Mouse (Mus musculus) macrophage (primary cell): ENCODE data around the gene Fam209. TPM values are rescaled to one million over a fixed set of nuclear protein-coding genes. Genes with fewer than 3 reads are reported as not detected.

ENCODE experiments used
- H3K27ac ChIP-seq: fragments of 350-480 bp; formaldehyde crosslinking; 2 replicates; pipeline ENCODE4 v1.9.0; 2021
- H3K36me3 ChIP-seq: fragments of 350-480 bp; formaldehyde crosslinking; 2 replicates; pipeline ENCODE4 v1.9.0; 2021; ENCODE audit errors: inconsistent target
- H3K4me3 ChIP-seq: fragments of 350-480 bp; formaldehyde crosslinking; 2 replicates; pipeline ENCODE4 v1.9.0; 2021; ENCODE audit errors: inconsistent target
- H3K79me2 ChIP-seq: fragments of 350-480 bp; formaldehyde crosslinking; 2 replicates; pipeline ENCODE4 v1.9.0; 2021; ENCODE audit errors: inconsistent target
- WGBS: methylation state at CpG from one replicate; pipeline ENCODE4 v1.1.7; 2026; ENCODE audit warnings: inconsistent platforms; ENCODE audit not compliant: missing documents; 5-methylcytosine and 5-hydroxymethylcytosine counted together
- polyA plus RNA-seq: library from polyadenylated mRNA; stranded (reverse); fragments of 250-400 nt; gene quantifications from 3 replicates; pipeline ENCODE4 v1.2.4, GENCODE M21; 2018; ENCODE audit warnings: inconsistent platforms

Gene Fam209
- polyA plus RNA-seq, 1 experiment from 2014 or later = 0.76 TPM

GRCm38 (mm10) chr2:172462813-172463212 lies 9.5 kb upstream of the Fam209 start:
- no peak overlapping the region for H3K27ac ChIP-seq
- no peak overlapping the region for H3K4me3 ChIP-seq
- H3K36me3 ChIP-seq = peaks cover 88% of the 10 kb centered on the region
- H3K79me2 ChIP-seq = peaks cover 16% of the 10 kb centered on the region; the same call in 1 of the 2 replicates
- 97% methylated on average over 4 of the region's 4 CpGs for WGBS

DNA sequence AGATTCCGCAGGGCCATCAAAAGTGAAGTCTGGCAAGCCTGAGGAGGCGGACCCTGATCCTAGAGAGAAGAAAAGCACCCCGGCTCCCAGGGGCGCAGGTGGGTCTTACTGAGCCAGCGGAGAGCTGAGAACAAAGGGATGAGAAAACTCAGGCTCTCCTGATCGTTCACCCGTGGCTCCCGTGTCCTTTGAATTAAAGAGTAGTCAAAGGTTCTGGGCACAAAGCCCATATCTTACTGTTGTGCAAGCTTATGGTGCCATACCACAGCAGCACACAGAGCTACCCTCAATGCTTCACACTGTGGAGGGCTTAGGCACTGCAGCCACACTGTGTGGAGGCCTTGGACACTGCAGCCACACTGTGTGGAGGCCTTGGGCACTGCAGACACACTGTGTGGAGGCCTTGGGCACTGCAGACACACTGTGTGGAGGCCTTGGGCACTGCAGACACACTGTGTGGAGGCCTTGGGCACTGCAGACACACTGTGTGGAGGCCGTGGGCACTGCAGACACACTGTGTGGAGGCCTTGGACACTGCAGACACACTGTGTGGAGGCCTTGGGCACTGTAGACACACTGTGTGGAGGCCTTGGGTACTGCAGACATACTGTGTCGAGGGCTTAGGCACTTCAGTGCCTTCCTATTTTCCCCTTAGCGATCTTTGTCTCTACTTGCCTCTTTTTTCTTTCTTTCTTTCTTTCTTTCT lies 5.7 kb upstream of the Fam209 start:
- WGBS = 92% methylated on average over 11 of the region's 11 CpGs
- H3K27ac ChIP-seq = no peak overlapping the region

GRCm38 (mm10) chr2:172467206-172467605 lies 5.1 kb upstream of the Fam209 start:
- Histone ChIP-seq H3K4me3 (no peak overlapping the region), H3K79me2 (no peaks in the 10 kb centered on the region), H3K36me3 (peaks cover 78% of the 10 kb centered on the region), H3K27ac (0 out of 2 replicates have a peak overlapping the region, but pooled peaks have one; percentile 4)
- WGBS = 81% methylated on average over 4 of the region's 5 CpGs

More for the DNA sequence above, 5.7 kb upstream of the Fam209 start:
- Histone ChIP-seq H3K36me3 (peaks cover 84% of the 10 kb centered on the region), H3K4me3 (no peak overlapping the region), H3K79me2 (no peaks in the 10 kb centered on the region)

GRCm38 (mm10) chr2:172468346-172468819 lies 3.9 kb upstream of the Fam209 start:
- Histone ChIP-seq H3K4me3 (no peak overlapping the region), H3K36me3 (peaks cover 66% of the 10 kb centered on the region), H3K27ac (no peak overlapping the region), H3K79me2 (no peaks in the 10 kb centered on the region)
- WGBS = 97% methylated on average over 11 of the region's 11 CpGs

GRCm38 (mm10) chr2:172473591-172473990 lies 1.3 kb downstream of the Fam209 start:
- 81% methylated on average over 8 of the region's 8 CpGs for WGBS
- Histone ChIP-seq H3K27ac (no peak overlapping the region), H3K36me3 (peaks cover 16% of the 10 kb centered on the region), H3K4me3 (no peak overlapping the region), H3K79me2 (no peaks in the 10 kb centered on the region)

- Histone ChIP-seq H3K79me2 (no peaks in the 10 kb centered on the region), H3K36me3 (peaks cover 2% of the 10 kb centered on the region), H3K27ac (no peak overlapping the region), H3K4me3 (no peak overlapping the region)
- 34% methylated on average over 6 of the region's 6 CpGs for WGBS
These were observed 2.6 kb downstream of the Fam209 start for GRCm38 (mm10) chr2:172474970-172475369.

GRCm38 (mm10) chr2:172476707-172477260 lies 4.5 kb downstream of the Fam209 start:
- H3K4me3 ChIP-seq = no peak overlapping the region
- 28% methylated on average over 10 of the region's 10 CpGs for WGBS
- no peaks in the 10 kb centered on the region for H3K79me2 ChIP-seq
- no peaks in the 10 kb centered on the region for H3K36me3 ChIP-seq
- no peak overlapping the region for H3K27ac ChIP-seq

GRCm38 (mm10) chr2:172477350-172477749 lies 5.0 kb downstream of the Fam209 start:
- 51% methylated on average over 3 of the region's 3 CpGs for WGBS
- H3K4me3 ChIP-seq = no peak overlapping the region
- H3K36me3 ChIP-seq = no peaks in the 10 kb centered on the region
- H3K27ac ChIP-seq = no peak overlapping the region
- H3K79me2 ChIP-seq = no peaks in the 10 kb centered on the region

DNA sequence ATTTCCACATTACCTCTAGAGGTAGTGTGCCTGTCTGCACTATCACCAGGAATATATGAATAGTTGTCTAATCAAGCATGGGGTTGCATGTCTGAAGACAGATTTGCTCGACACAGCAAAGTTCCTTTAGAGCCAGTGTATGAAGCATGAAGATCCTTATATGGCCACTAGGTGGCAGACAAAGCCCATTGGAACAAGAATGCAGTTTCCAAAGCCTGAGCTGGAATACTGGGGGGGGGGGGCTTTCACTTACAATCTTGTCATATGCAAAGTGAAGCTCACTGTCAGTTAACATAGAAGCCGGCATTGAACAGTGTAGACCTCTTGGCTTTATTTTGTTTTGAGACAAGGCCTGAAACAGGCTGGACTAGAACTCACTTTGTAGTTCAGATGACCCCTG lies 5.5 kb downstream of the Fam209 start:
- H3K27ac ChIP-seq = no peak overlapping the region
- no peaks in the 10 kb centered on the region for H3K79me2 ChIP-seq
- H3K36me3 ChIP-seq = no peaks in the 10 kb centered on the region
- 5% methylated on average over 2 of the region's 2 CpGs for WGBS
- no peak overlapping the region for H3K4me3 ChIP-seq

- H3K27ac ChIP-seq = no peak overlapping the region
- no peak overlapping the region for H3K4me3 ChIP-seq
- no peaks in the 10 kb centered on the region for H3K79me2 ChIP-seq
- no peaks in the 10 kb centered on the region for H3K36me3 ChIP-seq
- 72% methylated on average over 6 of the region's 7 CpGs for WGBS
These were observed 8.0 kb downstream of the Fam209 start for GRCm38 (mm10) chr2:172480296-172480695.

DNA sequence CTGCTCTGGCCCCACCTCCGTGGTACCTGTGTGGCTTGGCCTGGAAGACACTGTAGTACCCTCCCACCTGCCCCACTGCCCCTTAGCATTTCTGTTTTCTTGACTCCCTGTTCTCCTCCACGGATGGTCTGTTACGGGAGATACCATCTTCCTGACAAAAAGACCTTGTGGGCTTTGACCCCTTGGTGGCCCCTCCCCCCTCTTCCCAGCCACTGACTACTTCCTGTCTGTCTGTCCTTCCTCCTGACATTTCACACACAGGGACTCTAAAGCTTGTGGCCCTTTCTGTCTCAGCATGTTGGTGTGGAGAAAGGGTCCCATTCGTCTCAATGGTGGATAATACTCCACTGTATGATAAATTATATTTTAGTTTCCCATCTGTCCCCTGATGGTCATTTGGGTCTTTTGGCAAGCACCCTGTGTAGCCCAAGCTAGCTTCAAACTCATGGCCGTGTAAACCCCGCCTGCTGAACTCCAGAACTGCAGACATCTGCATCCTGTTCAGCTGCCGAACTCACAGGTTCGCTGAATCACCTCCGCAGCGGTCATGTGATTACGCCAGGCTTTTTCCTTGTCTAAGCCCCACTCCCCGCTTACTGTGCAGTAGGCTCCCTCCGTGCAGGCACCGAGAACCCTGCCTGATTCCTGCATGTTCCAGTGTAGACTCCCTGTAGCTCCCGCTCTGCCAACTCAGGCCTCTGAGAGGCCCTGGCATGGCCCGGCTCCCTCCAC lies 9.5 kb downstream of the Fam209 start:
- Histone ChIP-seq H3K27ac (no peak overlapping the region), H3K36me3 (no peaks in the 10 kb centered on the region), H3K4me3 (no peak overlapping the region), H3K79me2 (no peaks in the 10 kb centered on the region)
- 40% methylated on average over 16 of the region's 16 CpGs for WGBS

DNA sequence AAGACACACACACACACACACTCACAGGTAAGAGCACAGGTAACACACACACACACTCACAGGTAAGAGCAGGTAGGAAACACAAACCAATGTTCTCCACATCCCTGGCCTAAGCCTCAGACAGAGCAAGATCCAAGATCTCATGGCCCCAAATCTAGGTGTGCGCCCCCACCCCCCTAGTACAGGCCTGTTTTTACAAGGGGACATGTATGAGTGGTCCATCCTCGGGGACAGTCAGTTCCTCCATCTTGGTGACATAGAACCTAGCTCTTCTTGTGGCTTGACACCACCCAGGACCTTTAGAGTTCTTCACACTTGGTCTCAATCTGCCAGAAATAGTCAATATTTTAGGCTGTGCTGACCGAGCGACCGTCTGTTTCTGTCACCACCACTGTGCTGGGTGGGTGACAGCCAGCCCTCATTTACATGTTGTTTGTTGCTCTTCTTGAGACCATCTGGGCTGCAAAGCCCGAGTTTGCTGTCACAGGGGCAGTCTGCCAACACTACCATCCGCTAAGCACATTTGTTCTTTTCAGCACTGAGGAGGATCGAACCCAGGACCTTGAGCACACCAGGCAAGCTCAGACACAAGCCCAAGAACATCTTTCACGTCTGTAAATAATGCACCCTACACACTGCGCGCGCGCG lies 11.6 kb downstream of the Fam209 start:
- Histone ChIP-seq H3K79me2 (no peaks in the 10 kb centered on the region), H3K4me3 (no peak overlapping the region), H3K36me3 (no peaks in the 10 kb centered on the region), H3K27ac (no peak overlapping the region)
- 91% methylated on average over 14 of the region's 14 CpGs for WGBS

DNA sequence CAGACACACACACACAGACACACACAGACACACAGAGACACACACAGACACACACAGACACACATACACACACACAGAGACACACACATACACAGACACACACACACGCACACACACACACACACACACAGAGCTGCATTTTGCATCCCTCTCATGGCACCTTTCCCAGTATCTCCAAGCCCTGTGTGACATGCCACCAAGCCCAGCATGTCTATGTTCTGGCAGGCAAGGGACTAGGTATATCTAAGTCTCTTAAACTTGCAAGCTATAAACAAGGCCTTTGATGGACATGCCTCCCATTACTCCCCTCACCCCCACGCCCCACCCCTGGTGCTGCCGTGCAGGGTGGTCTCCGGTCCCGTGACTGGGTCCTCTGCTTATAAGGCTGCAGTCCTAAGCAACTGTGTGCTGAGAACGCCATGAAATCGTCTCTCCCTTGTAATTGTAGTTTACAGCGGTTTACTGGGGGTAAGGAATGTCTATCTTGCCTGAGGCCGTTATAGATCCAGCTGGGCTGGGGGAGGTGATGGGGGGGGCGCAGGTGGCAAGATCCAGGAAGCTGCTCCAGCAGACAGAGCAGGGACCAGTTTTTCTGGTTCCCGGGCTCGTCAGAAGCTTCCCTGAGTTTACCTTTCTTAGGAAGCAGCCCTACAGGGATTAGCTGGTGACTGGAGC lies 12.5 kb downstream of the Fam209 start:
- Histone ChIP-seq H3K27ac (no peak overlapping the region), H3K36me3 (no peaks in the 10 kb centered on the region), H3K79me2 (no peaks in the 10 kb centered on the region), H3K4me3 (no peak overlapping the region)
- WGBS = 85% methylated on average over 12 of the region's 12 CpGs

DNA sequence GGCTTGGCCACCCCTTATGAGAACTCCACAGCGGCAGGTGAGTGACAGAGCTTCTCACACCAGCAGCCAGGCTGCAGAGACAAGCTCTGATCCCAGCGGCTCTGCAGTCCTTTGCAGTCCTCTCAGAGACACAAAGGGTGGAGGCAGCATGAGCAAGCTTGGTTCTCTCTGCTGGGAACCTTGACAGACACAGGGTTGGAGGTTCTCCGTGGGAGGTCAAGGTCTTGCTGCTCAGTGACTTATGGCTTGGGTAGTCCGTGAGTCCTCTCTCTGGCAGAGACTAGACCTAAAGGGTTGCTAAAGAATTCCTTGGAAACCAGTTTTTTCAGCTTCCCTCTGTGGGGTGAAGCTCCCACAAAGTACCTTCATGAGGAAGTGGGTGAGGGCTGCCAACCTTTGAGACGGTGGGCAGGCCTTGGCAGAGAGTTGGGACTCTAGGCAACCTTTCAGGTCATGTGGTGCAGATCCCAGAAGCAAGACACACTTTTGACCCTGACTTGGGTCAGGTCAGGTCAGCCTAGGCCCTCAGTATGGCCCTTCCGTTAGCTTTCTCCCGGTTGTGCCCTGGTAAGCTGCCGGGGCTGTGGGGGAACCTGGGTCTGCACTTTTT lies 24.5 kb downstream of the Fam209 start:
- no peak overlapping the region for H3K4me3 ChIP-seq
- H3K27ac ChIP-seq = no peak overlapping the region
- no peaks in the 10 kb centered on the region for H3K36me3 ChIP-seq
- no peaks in the 10 kb centered on the region for H3K79me2 ChIP-seq
- WGBS = 74% methylated on average over 8 of the region's 8 CpGs
